Mouse (Mus musculus) liver, postnatal 0 days (tissue): ENCODE results near the gene Mcm6. TPM values are rescaled to one million over a fixed set of nuclear protein-coding genes. Genes with fewer than 3 reads are reported as not detected.
"Not testable (repeated sequence)": the region's sequence is repeated elsewhere in the genome, so short reads cannot be mapped to it uniquely, and the experiment has no call there.

ENCODE experiments used
- ATAC-seq: fragments of 200-750 bp; cut with Nextera tagmentation; 2 replicates; pipeline ENCODE4 v1.8.0; 2017; ENCODE audit warnings: mild to moderate bottlenecking, moderate library complexity
- DNase-seq: peaks from one replicate; pipeline ENCODE4 v3.0.0-alpha.2; 2016
- H3K27ac ChIP-seq: fragments of 300-500 bp; sonication (generic); 2 replicates; pipeline ENCODE4 v1.5.1; 2014; ENCODE audit warnings: antibody characterized with exemption, moderate library complexity, mild to moderate bottlenecking, low read depth
- H3K27me3 ChIP-seq: fragments of 300-500 bp; sonication (generic); 2 replicates; pipeline ENCODE4 v1.6.1; 2014; ENCODE audit warnings: low read length, control low read depth, mixed read lengths; ENCODE audit not compliant: insufficient read depth
- H3K36me3 ChIP-seq: fragments of 300-500 bp; sonication (generic); replicated peaks from 2 replicates; pipeline ENCODE4 v1.6.1; 2014; ENCODE audit warnings: mild to moderate bottlenecking, control low read depth, low read length, moderate library complexity, mixed read lengths; ENCODE audit not compliant: insufficient read depth
- H3K4me1 ChIP-seq: fragments of 300-500 bp; sonication (generic); 2 replicates; pipeline ENCODE4 v1.6.1; 2014; ENCODE audit warnings: antibody characterized with exemption, mild to moderate bottlenecking, control low read depth; ENCODE audit not compliant: insufficient read depth
- H3K4me2 ChIP-seq: fragments of 300-500 bp; sonication (generic); 2 replicates; pipeline ENCODE4 v1.6.1; 2014; ENCODE audit warnings: low read depth, mild to moderate bottlenecking, low read length, moderate library complexity, mixed read lengths
- H3K4me3 ChIP-seq: fragments of 300-500 bp; sonication (generic); 2 replicates; pipeline ENCODE4 v1.5.1; 2014; ENCODE audit warnings: low read depth, low read length
- H3K9ac ChIP-seq: fragments of 300-500 bp; sonication (generic); replicated peaks from 2 replicates; pipeline ENCODE4 v1.6.1; 2014; ENCODE audit warnings: mild to moderate bottlenecking, moderate library complexity
- H3K9me3 ChIP-seq: fragments of 300-500 bp; sonication (generic); 2 replicates; pipeline ENCODE4 v1.6.1; 2016; ENCODE audit warnings: mild to moderate bottlenecking, control low read depth, low read length, mixed read lengths
- CTCF ChIP-seq: sonication (generic); IDR thresholded peaks from 2 replicates; pipeline ENCODE4 v1.5.1; 2016; ENCODE audit warnings: antibody characterized with exemption, low read depth
- EP300 ChIP-seq: IDR thresholded peaks from 2 replicates; pipeline ENCODE4 v1.6.1; 2016; ENCODE audit warnings: antibody characterized with exemption, low read depth, mild to moderate bottlenecking
- WGBS: fragments of 180-500 bp; shearing (Covaris S2); extraction: QIAGEN DNeasy Blood & Tissue Kit; methylation state at CpG from one replicate; pipeline ENCODE4 v1.1.7; 2014; ENCODE audit not compliant: insufficient replicate concordance; 5-methylcytosine and 5-hydroxymethylcytosine counted together
- polyA plus RNA-seq: library from polyadenylated mRNA; unstranded; fragments of >200 nt; fragmentation: Nextera tagmentation; extraction: Ambion mirVana; gene quantifications from 2 replicates; pipeline ENCODE4 v1.2.1, GENCODE M21; 2015

The Mcm6 gene
- polyA plus RNA-seq, 1 experiment from 2014 or later, result 89.1 TPM

DNA sequence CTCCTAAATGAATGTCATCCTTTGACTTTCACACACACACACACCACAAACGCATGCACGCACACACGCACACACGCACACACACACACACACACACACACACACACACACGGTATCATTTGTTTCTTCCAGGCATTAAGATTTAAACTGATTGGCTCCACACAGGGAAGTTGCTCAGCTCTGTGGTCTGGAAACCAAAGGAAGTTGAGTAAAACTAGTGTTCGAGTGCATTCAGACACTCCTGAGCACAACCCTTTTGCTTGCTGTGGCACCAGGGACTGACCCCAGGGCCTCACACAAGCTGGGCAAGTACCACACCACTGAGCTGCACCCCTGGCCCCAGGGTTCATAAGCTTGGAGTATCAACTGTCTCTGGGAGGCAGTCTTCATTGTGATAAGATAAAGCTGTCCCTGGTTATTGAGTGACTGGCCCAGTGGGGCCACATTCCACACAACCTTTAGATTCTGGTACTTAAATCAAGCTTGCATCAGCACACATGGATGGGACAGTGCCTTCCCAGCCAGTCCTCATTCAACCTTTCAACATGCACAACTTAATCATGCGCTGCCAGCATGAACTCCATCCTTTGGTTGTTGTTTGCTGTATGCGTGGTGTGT, 36.3 kb downstream of the Mcm6 start:
- Histone ChIP-seq H3K4me1 (peaks cover 7% of the 10 kb centered on the region; the same call in 1 of the 2 replicates), H3K4me2 (no peak overlapping the region), H3K9me3 (no peaks in the 10 kb centered on the region), H3K4me3 (no peak overlapping the region), H3K27ac (no peak overlapping the region), H3K9ac (no peak overlapping the region), H3K27me3 (no peaks in the 10 kb centered on the region), H3K36me3 (0 out of 2 replicates have a peak, but pooled peaks cover 3% of the 10 kb centered on the region)
- peak; percentile 16 for DNase-seq
- no peak for TF ChIP-seq CTCF
- no peak for TF ChIP-seq EP300
- 56% methylated on average over 8 of the region's 8 CpGs for WGBS
- peak; percentile 60 for ATAC-seq

GRCm38 (mm10) chr1:128319266-128319665, 40.2 kb downstream of the Mcm6 start:
- DNase-seq, H3K27ac ChIP-seq, H3K27me3 ChIP-seq, H3K4me3 ChIP-seq, H3K4me2 ChIP-seq, H3K36me3 ChIP-seq, H3K9ac ChIP-seq, ATAC-seq, H3K9me3 ChIP-seq, H3K4me1 ChIP-seq: not testable (repeated sequence)
- WGBS, result 66% methylated on average over 6 of the region's 6 CpGs

DNA sequence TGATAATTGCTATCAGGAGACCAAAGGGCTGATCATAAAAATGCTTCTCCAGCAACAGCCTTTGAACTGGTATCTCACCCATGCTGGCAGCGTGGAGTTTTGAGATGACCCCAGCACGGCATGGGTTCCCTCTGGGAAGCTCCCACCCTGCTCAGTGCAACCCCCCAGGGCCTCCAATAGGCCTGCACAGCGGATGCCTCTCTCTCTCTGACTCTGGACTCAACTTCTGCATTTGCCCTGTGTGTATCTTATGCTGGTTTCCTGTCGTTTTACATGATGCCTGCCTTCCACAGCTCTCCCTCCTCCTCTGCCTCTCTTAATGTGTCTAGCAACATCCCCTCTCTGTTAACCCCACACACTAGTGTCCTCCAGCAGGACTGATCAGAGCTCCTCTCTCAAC, 44.8 kb downstream of the Mcm6 start:
- H3K4me2 ChIP-seq, result no peak overlapping the region
- no peak for ATAC-seq
- no peak overlapping the region for H3K27ac ChIP-seq
- H3K4me1 ChIP-seq, result no peaks in the 10 kb centered on the region
- 27% methylated on average over 4 of the region's 4 CpGs for WGBS
- H3K9me3 ChIP-seq, result no peaks in the 10 kb centered on the region
- no peak for DNase-seq
- no peak overlapping the region for H3K4me3 ChIP-seq
- no peaks in the 10 kb centered on the region for H3K36me3 ChIP-seq
- TF ChIP-seq CTCF (no peak), EP300 (no peak)
- H3K27me3 ChIP-seq, result no peaks in the 10 kb centered on the region
- no peak overlapping the region for H3K9ac ChIP-seq

- Histone ChIP-seq H3K9me3 (no peaks in the 10 kb centered on the region), H3K4me1 (no peaks in the 10 kb centered on the region), H3K4me2 (no peak overlapping the region), H3K9ac (no peak overlapping the region), H3K36me3 (no peaks in the 10 kb centered on the region), H3K27ac (no peak overlapping the region), H3K27me3 (no peaks in the 10 kb centered on the region), H3K4me3 (no peak overlapping the region)
- ATAC-seq (no peak), DNase-seq (no peak)
- TF ChIP-seq EP300 (no peak), CTCF (peak; percentile 12; the same call in 1 of the 2 replicates)
- 77% methylated on average over 3 of the region's 3 CpGs for WGBS
Observed at GRCm38 (mm10) chr1:128309043-128309442, 50.4 kb downstream of the Mcm6 start.

- Histone ChIP-seq H3K9ac (no peak overlapping the region), H3K4me2 (no peak overlapping the region), H3K36me3 (no peaks in the 10 kb centered on the region), H3K9me3 (no peaks in the 10 kb centered on the region), H3K27me3 (no peaks in the 10 kb centered on the region), H3K27ac (no peak overlapping the region), H3K4me3 (no peak overlapping the region), H3K4me1 (no peaks in the 10 kb centered on the region)
- ATAC-seq (no peak), DNase-seq (no peak)
- WGBS, result 88% methylated on average over 16 of the region's 16 CpGs
- TF ChIP-seq CTCF (no peak), EP300 (no peak)
Observed at GRCm38 (mm10) chr1:128303900-128304299, 55.6 kb downstream of the Mcm6 start.

GRCm38 (mm10) chr1:128295717-128296528, 63.5 kb downstream of the Mcm6 start:
- Histone ChIP-seq H3K4me3 (no peak overlapping the region), H3K27ac (no peak overlapping the region), H3K27me3 (no peaks in the 10 kb centered on the region), H3K36me3 (no peaks in the 10 kb centered on the region), H3K4me1 (no peaks in the 10 kb centered on the region), H3K9ac (no peak overlapping the region), H3K9me3 (no peaks in the 10 kb centered on the region), H3K4me2 (no peak overlapping the region)
- WGBS, result 75% methylated on average over 5 of the region's 5 CpGs
- DNase-seq (no peak), ATAC-seq (no peak)
- TF ChIP-seq EP300 (no peak), CTCF (no peak)
